Mouse (Mus musculus): ENCODE measurements around the gene Tbata. TPM values are rescaled to one million over a fixed set of nuclear protein-coding genes. Genes with fewer than 3 reads are reported as not detected.

The Tbata gene
- polyA plus RNA-seq, 1 experiment from 2014 or later, result not detected

DNA sequence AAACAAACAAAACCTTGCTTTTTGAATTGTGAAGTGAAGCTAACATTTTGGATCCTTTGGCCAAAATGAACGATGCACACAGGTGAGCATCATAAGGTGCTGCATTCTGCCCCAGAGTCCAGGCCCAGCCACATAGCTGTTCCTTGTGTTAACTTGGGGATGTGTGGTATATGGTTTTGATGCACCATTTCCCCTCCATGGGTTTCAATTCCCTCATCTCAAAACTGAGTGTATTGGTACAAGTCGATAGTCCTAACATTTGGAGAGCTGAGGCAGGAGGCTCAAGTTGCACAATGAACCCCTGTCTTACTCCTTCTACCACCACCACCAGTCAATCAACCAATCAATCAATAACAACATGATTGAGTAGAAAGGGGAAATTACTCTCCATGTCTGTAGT is 15.3 kb upstream of the Tbata start:
- Histone ChIP-seq H3K4me2 (ENCODE audit: low read depth) (no peak overlapping the region), H3K27ac (ENCODE audit: low read depth, low read length) (no peak overlapping the region), H3K4me1 (ENCODE audit: control insufficient read depth, insufficient read depth, low read length) (no peaks in the 10 kb centered on the region), H3K9ac (ENCODE audit: low read length) (no peak overlapping the region), H3K9me3 (ENCODE audit: control insufficient read depth, low read length) (no peaks in the 10 kb centered on the region), H3K36me3 (ENCODE audit: control insufficient read depth, insufficient read depth, low read length) (no peaks in the 10 kb centered on the region), H3K27me3 (ENCODE audit: control insufficient read depth, insufficient read depth, low read length) (no peaks in the 10 kb centered on the region), H3K4me3 (ENCODE audit: low read depth, low read length) (no peak overlapping the region)
- no peak for ATAC-seq (ENCODE audit: insufficient read depth, low FRiP score, low TSS enrichment)
- DNase-seq (ENCODE audit: low spot score), result no peak
- WGBS, result 85% methylated on average over 2 of the region's 2 CpGs

DNA sequence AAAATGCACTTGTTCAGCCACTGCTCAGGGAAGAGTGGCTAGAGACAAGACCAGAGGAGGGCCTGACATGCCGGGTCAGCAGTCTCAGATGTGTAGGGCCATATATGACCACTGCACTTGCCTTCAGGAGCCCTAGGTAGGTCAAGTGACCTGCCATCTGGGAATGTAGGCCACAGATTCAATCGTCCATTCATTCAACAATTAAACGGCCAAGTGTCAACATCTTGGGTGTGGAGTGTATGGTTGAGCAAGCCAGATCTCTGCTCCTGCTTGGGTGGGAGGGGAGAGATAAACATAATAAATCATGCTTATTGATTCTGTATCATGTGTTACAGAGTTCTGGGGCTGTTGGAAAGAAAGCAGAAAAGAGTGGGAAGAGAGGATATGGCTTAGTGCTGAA is 13.2 kb upstream of the Tbata start:
- no peak overlapping the region for H3K4me2 ChIP-seq (ENCODE audit: low read depth)
- H3K4me1 ChIP-seq (ENCODE audit: control insufficient read depth, insufficient read depth, low read length), result no peaks in the 10 kb centered on the region
- DNase-seq (ENCODE audit: low spot score) (no peak), ATAC-seq (ENCODE audit: insufficient read depth, low FRiP score, low TSS enrichment) (no peak)
- H3K36me3 ChIP-seq (ENCODE audit: control insufficient read depth, insufficient read depth, low read length), result no peaks in the 10 kb centered on the region
- no peaks in the 10 kb centered on the region for H3K27me3 ChIP-seq (ENCODE audit: control insufficient read depth, insufficient read depth, low read length)
- no peaks in the 10 kb centered on the region for H3K9me3 ChIP-seq (ENCODE audit: control insufficient read depth, low read length)
- H3K4me3 ChIP-seq (ENCODE audit: low read depth, low read length), result no peak overlapping the region
- 80% methylated on average over 3 of the region's 3 CpGs for WGBS
- H3K9ac ChIP-seq (ENCODE audit: low read length), result no peak overlapping the region
- no peak overlapping the region for H3K27ac ChIP-seq (ENCODE audit: low read depth, low read length)

DNA sequence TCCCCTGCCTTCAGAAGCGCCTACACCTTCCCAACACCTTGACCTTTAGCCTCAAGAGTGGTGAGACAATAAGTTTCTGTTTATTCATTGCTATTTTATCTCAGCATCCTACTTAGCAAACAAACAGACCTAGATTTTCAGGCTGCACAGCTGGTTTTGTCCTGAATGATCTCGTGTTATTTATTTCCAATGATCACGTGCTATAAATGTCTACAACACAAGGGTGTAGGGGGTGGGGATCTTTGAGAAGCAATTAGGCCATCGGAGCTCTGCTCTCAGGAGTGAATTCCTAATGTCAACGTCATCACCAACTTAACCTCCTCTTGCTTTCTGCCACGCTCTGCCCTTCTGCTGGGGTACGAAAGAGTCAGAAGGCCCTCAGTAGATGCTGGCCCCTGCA is 11.7 kb upstream of the Tbata start:
- Histone ChIP-seq H3K4me2 (ENCODE audit: low read depth) (no peak overlapping the region), H3K27me3 (ENCODE audit: control insufficient read depth, insufficient read depth, low read length) (no peaks in the 10 kb centered on the region), H3K4me3 (ENCODE audit: low read depth, low read length) (no peak overlapping the region), H3K36me3 (ENCODE audit: control insufficient read depth, insufficient read depth, low read length) (no peaks in the 10 kb centered on the region), H3K4me1 (ENCODE audit: control insufficient read depth, insufficient read depth, low read length) (no peaks in the 10 kb centered on the region), H3K9me3 (ENCODE audit: control insufficient read depth, low read length) (no peaks in the 10 kb centered on the region), H3K27ac (ENCODE audit: low read depth, low read length) (no peak overlapping the region), H3K9ac (ENCODE audit: low read length) (no peak overlapping the region)
- DNase-seq (ENCODE audit: low spot score) (no peak), ATAC-seq (ENCODE audit: insufficient read depth, low FRiP score, low TSS enrichment) (no peak)
- WGBS, result 81% methylated on average over 7 of the region's 7 CpGs

DNA sequence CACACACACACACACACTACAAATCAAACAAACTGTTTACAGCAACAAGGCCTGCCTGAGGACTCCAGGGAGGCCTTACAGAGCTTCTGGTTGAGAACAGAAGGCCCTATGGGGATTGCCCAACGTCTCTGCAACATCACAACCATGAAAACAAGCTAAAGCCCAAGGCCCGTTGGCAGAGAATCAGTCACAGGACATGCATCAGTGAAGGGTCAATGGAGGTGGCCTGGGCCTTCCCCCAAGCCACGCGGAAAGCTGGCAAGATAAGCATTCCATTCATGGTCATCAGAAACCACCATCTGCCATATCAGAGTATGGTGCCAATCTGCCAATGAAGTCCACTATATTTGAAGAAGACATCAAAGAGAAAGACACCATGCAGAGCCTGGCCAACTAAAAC is 11.1 kb upstream of the Tbata start:
- no peak overlapping the region for H3K27ac ChIP-seq (ENCODE audit: low read depth, low read length)
- H3K36me3 ChIP-seq (ENCODE audit: control insufficient read depth, insufficient read depth, low read length), result no peaks in the 10 kb centered on the region
- H3K4me2 ChIP-seq (ENCODE audit: low read depth), result no peak overlapping the region
- 86% methylated on average over 4 of the region's 4 CpGs for WGBS
- H3K4me3 ChIP-seq (ENCODE audit: low read depth, low read length), result no peak overlapping the region
- ATAC-seq (ENCODE audit: insufficient read depth, low FRiP score, low TSS enrichment) (no peak), DNase-seq (ENCODE audit: low spot score) (no peak)
- H3K4me1 ChIP-seq (ENCODE audit: control insufficient read depth, insufficient read depth, low read length), result no peaks in the 10 kb centered on the region
- no peaks in the 10 kb centered on the region for H3K9me3 ChIP-seq (ENCODE audit: control insufficient read depth, low read length)
- no peaks in the 10 kb centered on the region for H3K27me3 ChIP-seq (ENCODE audit: control insufficient read depth, insufficient read depth, low read length)
- H3K9ac ChIP-seq (ENCODE audit: low read length), result no peak overlapping the region

DNA sequence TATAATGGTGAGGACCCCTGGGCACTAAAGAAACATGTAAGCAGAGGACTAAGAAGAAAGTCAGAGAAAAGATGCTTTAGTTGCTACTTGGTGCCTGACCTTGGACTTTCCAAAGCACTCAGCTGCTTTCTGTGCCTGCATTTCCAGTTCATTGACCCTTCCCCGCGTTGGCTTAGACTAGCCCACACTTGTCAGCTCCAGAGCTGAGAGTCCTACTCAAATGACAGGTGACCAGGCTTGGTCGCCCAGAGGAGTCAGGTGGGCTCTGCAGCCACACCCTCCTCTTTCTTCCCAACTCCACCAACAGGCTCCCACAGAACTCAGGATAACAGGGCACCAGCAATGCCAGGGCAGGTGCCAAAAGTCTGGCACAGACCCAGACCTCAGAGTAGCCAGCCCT is 9.4 kb upstream of the Tbata start:
- 82% methylated on average over 3 of the region's 3 CpGs for WGBS
- Histone ChIP-seq H3K27me3 (ENCODE audit: control insufficient read depth, insufficient read depth, low read length) (no peaks in the 10 kb centered on the region), H3K27ac (ENCODE audit: low read depth, low read length) (no peak overlapping the region), H3K4me3 (ENCODE audit: low read depth, low read length) (no peak overlapping the region), H3K4me1 (ENCODE audit: control insufficient read depth, insufficient read depth, low read length) (no peaks in the 10 kb centered on the region), H3K4me2 (ENCODE audit: low read depth) (no peak overlapping the region), H3K36me3 (ENCODE audit: control insufficient read depth, insufficient read depth, low read length) (no peaks in the 10 kb centered on the region), H3K9ac (ENCODE audit: low read length) (no peak overlapping the region), H3K9me3 (ENCODE audit: control insufficient read depth, low read length) (no peaks in the 10 kb centered on the region)
- ATAC-seq (ENCODE audit: insufficient read depth, low FRiP score, low TSS enrichment) (no peak), DNase-seq (ENCODE audit: low spot score) (no peak)

DNA sequence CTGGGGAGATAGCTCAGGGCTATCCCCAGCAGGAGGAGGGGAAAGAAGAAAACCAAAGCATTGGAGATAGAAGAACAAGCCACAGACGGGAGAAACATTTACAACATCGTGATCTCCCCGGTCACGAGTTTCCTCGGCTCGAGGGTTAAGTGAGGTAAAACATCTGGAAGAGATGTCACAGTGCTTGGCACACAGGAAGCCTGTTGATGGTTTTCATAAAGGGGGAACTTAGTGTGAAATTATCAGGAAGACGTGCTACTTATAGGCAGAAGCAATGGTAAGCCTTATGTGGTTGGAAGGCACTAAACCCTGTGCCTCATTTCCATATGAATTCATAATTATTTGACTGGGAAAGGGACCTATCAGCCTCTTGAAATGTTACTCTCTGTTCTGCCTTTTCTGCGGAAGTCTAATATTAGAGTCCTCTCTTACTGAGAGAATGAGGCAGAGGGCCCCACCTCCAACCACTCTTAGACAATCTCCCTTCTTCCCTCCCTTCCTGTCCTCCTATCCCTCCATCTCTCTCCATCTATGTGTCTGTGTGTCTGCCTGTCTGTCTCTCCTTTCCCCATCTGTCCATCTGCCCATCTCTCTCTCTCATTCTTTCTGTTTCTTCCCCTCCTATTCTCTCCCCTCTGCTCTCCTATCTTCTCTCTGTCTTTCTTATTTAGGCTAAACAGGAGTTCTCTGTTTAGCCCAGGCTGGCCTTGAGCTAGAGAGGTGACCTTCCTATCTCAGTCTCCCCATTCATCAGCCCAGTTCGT is 4.2 kb upstream of the Tbata start:
- Histone ChIP-seq H3K4me2 (ENCODE audit: low read depth) (no peak overlapping the region), H3K27me3 (ENCODE audit: control insufficient read depth, insufficient read depth, low read length) (no peaks in the 10 kb centered on the region), H3K4me3 (ENCODE audit: low read depth, low read length) (no peak overlapping the region), H3K36me3 (ENCODE audit: control insufficient read depth, insufficient read depth, low read length) (no peaks in the 10 kb centered on the region), H3K4me1 (ENCODE audit: control insufficient read depth, insufficient read depth, low read length) (no peaks in the 10 kb centered on the region), H3K9me3 (ENCODE audit: control insufficient read depth, low read length) (no peaks in the 10 kb centered on the region), H3K27ac (ENCODE audit: low read depth, low read length) (no peak overlapping the region), H3K9ac (ENCODE audit: low read length) (no peak overlapping the region)
- DNase-seq (ENCODE audit: low spot score) (no peak), ATAC-seq (ENCODE audit: insufficient read depth, low FRiP score, low TSS enrichment) (no peak)
- 65% methylated on average over 9 of the region's 9 CpGs for WGBS

DNA sequence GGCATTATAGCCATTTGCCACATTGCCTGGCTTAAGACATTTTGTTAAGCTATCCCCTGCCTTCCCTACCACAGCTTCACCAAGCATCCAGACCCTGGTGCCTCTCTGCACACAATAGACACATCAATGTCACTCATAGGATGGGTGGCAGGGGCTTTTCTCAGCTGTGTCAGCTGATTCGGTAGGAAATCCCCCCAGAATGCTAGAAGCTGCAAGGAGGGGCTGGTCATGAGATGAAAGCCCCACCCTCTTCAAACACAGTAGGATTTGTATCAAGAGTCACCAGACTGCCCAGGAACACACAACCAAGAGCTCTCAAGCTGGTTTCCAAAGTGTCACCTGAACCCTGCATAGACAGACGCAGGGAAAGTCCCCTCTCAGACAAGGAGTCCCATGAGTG is 3.4 kb upstream of the Tbata start:
- Histone ChIP-seq H3K9ac (ENCODE audit: low read length) (no peak overlapping the region), H3K27me3 (ENCODE audit: control insufficient read depth, insufficient read depth, low read length) (no peaks in the 10 kb centered on the region), H3K36me3 (ENCODE audit: control insufficient read depth, insufficient read depth, low read length) (no peaks in the 10 kb centered on the region), H3K4me2 (ENCODE audit: low read depth) (no peak overlapping the region), H3K9me3 (ENCODE audit: control insufficient read depth, low read length) (no peaks in the 10 kb centered on the region), H3K27ac (ENCODE audit: low read depth, low read length) (no peak overlapping the region), H3K4me3 (ENCODE audit: low read depth, low read length) (no peak overlapping the region), H3K4me1 (ENCODE audit: control insufficient read depth, insufficient read depth, low read length) (no peaks in the 10 kb centered on the region)
- 78% methylated on average over 2 of the region's 2 CpGs for WGBS
- DNase-seq (ENCODE audit: low spot score), result no peak
- no peak for ATAC-seq (ENCODE audit: insufficient read depth, low FRiP score, low TSS enrichment)

DNA sequence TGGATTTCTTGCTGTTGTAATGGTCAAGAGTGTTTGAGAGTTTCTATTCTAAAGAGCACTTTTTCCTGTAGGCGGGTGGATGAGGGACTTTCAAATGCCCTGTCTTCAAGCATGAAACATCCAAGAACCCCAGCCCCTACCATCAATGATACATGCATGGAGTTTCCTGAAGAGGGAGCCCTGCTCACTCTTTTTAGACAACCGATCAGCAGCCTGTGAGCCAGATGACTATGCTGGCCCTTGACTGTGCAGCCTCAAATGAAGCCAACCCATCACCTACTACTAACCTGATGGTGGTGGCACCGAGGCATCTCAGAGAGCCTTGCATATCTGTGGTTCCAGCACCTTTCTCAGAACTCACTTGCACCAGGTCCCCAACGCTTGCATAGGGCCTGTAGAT is 742 bp downstream of the Tbata start:
- Histone ChIP-seq H3K9ac (ENCODE audit: low read length) (no peak overlapping the region), H3K27ac (ENCODE audit: low read depth, low read length) (no peak overlapping the region), H3K4me2 (ENCODE audit: low read depth) (no peak overlapping the region), H3K4me1 (ENCODE audit: control insufficient read depth, insufficient read depth, low read length) (no peaks in the 10 kb centered on the region), H3K27me3 (ENCODE audit: control insufficient read depth, insufficient read depth, low read length) (no peaks in the 10 kb centered on the region), H3K9me3 (ENCODE audit: control insufficient read depth, low read length) (no peaks in the 10 kb centered on the region), H3K4me3 (ENCODE audit: low read depth, low read length) (no peak overlapping the region), H3K36me3 (ENCODE audit: control insufficient read depth, insufficient read depth, low read length) (no peaks in the 10 kb centered on the region)
- 81% methylated on average over 4 of the region's 4 CpGs for WGBS
- ATAC-seq (ENCODE audit: insufficient read depth, low FRiP score, low TSS enrichment) (no peak), DNase-seq (ENCODE audit: low spot score) (no peak)

DNA sequence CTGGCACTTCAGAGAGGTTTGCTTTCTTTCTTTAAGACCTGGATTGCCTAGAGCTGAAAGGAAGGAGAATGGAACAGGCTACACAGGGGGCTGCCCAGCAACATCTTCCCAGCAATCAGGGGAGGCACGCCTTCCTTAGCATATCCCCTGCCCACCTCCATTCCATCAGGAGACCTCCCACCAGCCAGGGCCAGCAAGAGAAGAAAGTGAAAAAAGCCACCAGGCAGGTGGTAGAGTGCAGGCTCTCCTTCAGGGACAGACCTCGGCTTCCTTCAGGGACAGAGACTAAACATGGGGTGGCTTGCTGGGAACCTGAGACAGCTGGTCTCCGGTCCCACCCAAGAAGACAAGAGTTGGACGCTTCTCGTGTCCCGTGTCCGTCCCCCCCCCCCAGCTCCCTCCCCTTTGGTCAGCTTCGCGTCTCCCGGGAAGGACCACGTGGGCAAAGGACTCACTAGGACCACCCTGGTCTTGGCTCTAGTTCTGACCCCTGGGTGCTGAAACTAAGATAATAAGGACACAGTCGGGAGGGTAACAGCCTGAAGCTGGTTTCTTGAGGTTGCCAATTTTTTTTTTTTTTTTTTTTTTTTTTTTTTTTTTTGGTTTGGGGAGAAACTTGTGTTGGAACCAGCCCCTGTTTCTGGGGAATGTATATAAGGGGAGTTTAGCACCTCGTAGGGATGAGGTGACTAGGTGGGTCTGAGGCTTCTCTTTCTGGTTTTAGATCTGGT is 3.1 kb downstream of the Tbata start:
- Histone ChIP-seq H3K36me3 (ENCODE audit: control insufficient read depth, insufficient read depth, low read length) (no peaks in the 10 kb centered on the region), H3K9ac (ENCODE audit: low read length) (no peak overlapping the region), H3K4me3 (ENCODE audit: low read depth, low read length) (no peak overlapping the region), H3K4me2 (ENCODE audit: low read depth) (no peak overlapping the region), H3K9me3 (ENCODE audit: control insufficient read depth, low read length) (no peaks in the 10 kb centered on the region), H3K4me1 (ENCODE audit: control insufficient read depth, insufficient read depth, low read length) (no peaks in the 10 kb centered on the region), H3K27me3 (ENCODE audit: control insufficient read depth, insufficient read depth, low read length) (no peaks in the 10 kb centered on the region), H3K27ac (ENCODE audit: low read depth, low read length) (no peak overlapping the region)
- DNase-seq (ENCODE audit: low spot score), result no peak
- no peak for ATAC-seq (ENCODE audit: insufficient read depth, low FRiP score, low TSS enrichment)
- WGBS, result 41% methylated on average over 13 of the region's 13 CpGs
